Mouse (Mus musculus) layer of hippocampus, postnatal 25 days (tissue): ENCODE data around the gene Sort1. TPM values are rescaled to one million over a fixed set of nuclear protein-coding genes. Genes with fewer than 3 reads are reported as not detected.
"Not testable (repeated sequence)": the region's sequence is repeated elsewhere in the genome, so short reads cannot be mapped to it uniquely, and the experiment has no call there.

ENCODE experiments used
- DNase-seq, 2 experiments: peaks; one replicate each; pipeline ENCODE4 v3.0.0; 2022; ENCODE audit warnings: mixed read lengths in 2 of 2, low spot score in 1 of 2; ENCODE audit errors: extremely low spot score in 1 of 2
- total RNA-seq, 2 experiments: library from RNA; stranded (reverse); gene quantifications; 2 replicates each; pipeline ENCODE4 v1.2.3; 2021

Gene Sort1
- 100 to 1,000 TPM; 349 to 354 TPM for total RNA-seq

GRCm38 (mm10) chr3:108283781-108284601, at the start of gene Sort1:
Gene Sort1, plus strand, starts transcription at chr3:108284082.
- peak; percentile 70 to 77 for DNase-seq

GRCm38 (mm10) chr3:108237474-108238102, 46.3 kb upstream of the Sort1 start:
- not testable (repeated sequence) for DNase-seq

- DNase-seq, result no peak
Measured at GRCm38 (mm10) chr3:108241243-108241839, 42.5 kb upstream of the Sort1 start.

GRCm38 (mm10) chr3:108246857-108247256, 37.0 kb upstream of the Sort1 start:
- DNase-seq, result no peak

- peak; percentile 80 to 86 for DNase-seq
Measured at GRCm38 (mm10) chr3:108256719-108257637, 26.9 kb upstream of the Sort1 start, which contains the start of gene Psma5. Gene Psma5, plus strand, starts transcription at chr3:108256926.

GRCm38 (mm10) chr3:108257831-108258500, 25.9 kb upstream of the Sort1 start:
- no peak for DNase-seq

GRCm38 (mm10) chr3:108259319-108259718, 24.6 kb upstream of the Sort1 start:
- no peak for DNase-seq

- DNase-seq, result not testable (repeated sequence)
Measured at GRCm38 (mm10) chr3:108279495-108279894, 4.4 kb upstream of the Sort1 start.

- DNase-seq, result no peak
Measured at GRCm38 (mm10) chr3:108282401-108283240, 1.3 kb upstream of the Sort1 start.

- DNase-seq, result no peak
Measured at GRCm38 (mm10) chr3:108283241-108283561, 681 bp upstream of the Sort1 start.

GRCm38 (mm10) chr3:108285078-108285711, 1.3 kb downstream of the Sort1 start:
- no peak for DNase-seq

- no peak for DNase-seq
Measured at GRCm38 (mm10) chr3:108286671-108287439, 3.0 kb downstream of the Sort1 start.

GRCm38 (mm10) chr3:108287811-108288805, 4.2 kb downstream of the Sort1 start:
- DNase-seq, result peak in 1 of 2 experiments; percentile 56

- DNase-seq, result no peak
Measured at GRCm38 (mm10) chr3:108289311-108290130, 5.6 kb downstream of the Sort1 start.

GRCm38 (mm10) chr3:108291036-108291799, 7.3 kb downstream of the Sort1 start:
- DNase-seq, result no peak
